Mouse (Mus musculus): Measurements from ENCODE around the gene Gm10160. TPM values are rescaled to one million over a fixed set of nuclear protein-coding genes. Genes with fewer than 3 reads are reported as not detected.

Gm10160 gene
- polyA plus RNA-seq, 1 experiment from 2014 or later, result not detected

- Histone ChIP-seq H3K4me2 (replicated peaks; ENCODE audit: low read depth) (no peak overlapping the region), H3K4me3 (ENCODE audit: low read depth, low read length) (no peak overlapping the region), H3K9me3 (ENCODE audit: control insufficient read depth) (no peaks in the 10 kb centered on the region), H3K9ac (ENCODE audit: low read depth, low read length) (no peak overlapping the region), H3K4me1 (replicated peaks; ENCODE audit: control insufficient read depth, insufficient read depth, low read length) (no peaks in the 10 kb centered on the region), H3K27ac (ENCODE audit: low read depth, low read length) (no peak overlapping the region), H3K36me3 (ENCODE audit: control insufficient read depth, insufficient read depth) (no peaks in the 10 kb centered on the region; the same call in 1 of the 2 replicates), H3K27me3 (replicated peaks; ENCODE audit: control insufficient read depth, insufficient read depth, low read length) (0 out of 2 replicates have a peak, but pooled peaks cover 5% of the 10 kb centered on the region)
- TF ChIP-seq CTCF (IDR thresholded peaks at IDR 0.05; ENCODE audit: low read depth), result no peak
- 82% methylated on average over 9 of the region's 9 CpGs for WGBS
- no peak for ATAC-seq
Measured at GRCm38 (mm10) chr7:81867231-81867930, 11.8 kb upstream of the Gm10160 start.

- H3K9me3 ChIP-seq (ENCODE audit: control insufficient read depth), result no peaks in the 10 kb centered on the region
- WGBS, result 94% methylated on average over 6 of the region's 6 CpGs
- H3K27me3 ChIP-seq (replicated peaks; ENCODE audit: control insufficient read depth, insufficient read depth, low read length), result 0 out of 2 replicates have a peak, but pooled peaks cover 5% of the 10 kb centered on the region
- H3K27ac ChIP-seq (ENCODE audit: low read depth, low read length), result no peak overlapping the region
- no peak overlapping the region for H3K4me2 ChIP-seq (replicated peaks; ENCODE audit: low read depth)
- no peak overlapping the region for H3K9ac ChIP-seq (ENCODE audit: low read depth, low read length)
- no peak for ATAC-seq
- no peaks in the 10 kb centered on the region; the same call in 1 of the 2 replicates for H3K36me3 ChIP-seq (ENCODE audit: control insufficient read depth, insufficient read depth)
- H3K4me1 ChIP-seq (replicated peaks; ENCODE audit: control insufficient read depth, insufficient read depth, low read length), result no peaks in the 10 kb centered on the region
- no peak for TF ChIP-seq CTCF (IDR thresholded peaks at IDR 0.05; ENCODE audit: low read depth)
- no peak overlapping the region for H3K4me3 ChIP-seq (ENCODE audit: low read depth, low read length)
Measured at GRCm38 (mm10) chr7:81865937-81866336, 10.3 kb upstream of the Gm10160 start.

GRCm38 (mm10) chr7:81864552-81864951 lies 9.0 kb upstream of the Gm10160 start:
- Histone ChIP-seq H3K4me3 (ENCODE audit: low read depth, low read length) (no peak overlapping the region), H3K4me2 (replicated peaks; ENCODE audit: low read depth) (no peak overlapping the region), H3K9me3 (ENCODE audit: control insufficient read depth) (no peaks in the 10 kb centered on the region), H3K9ac (ENCODE audit: low read depth, low read length) (no peak overlapping the region), H3K36me3 (ENCODE audit: control insufficient read depth, insufficient read depth) (no peaks in the 10 kb centered on the region), H3K4me1 (replicated peaks; ENCODE audit: control insufficient read depth, insufficient read depth, low read length) (no peaks in the 10 kb centered on the region), H3K27ac (ENCODE audit: low read depth, low read length) (no peak overlapping the region), H3K27me3 (replicated peaks; ENCODE audit: control insufficient read depth, insufficient read depth, low read length) (peaks cover 5% of the 10 kb centered on the region; the same call in 1 of the 2 replicates)
- ATAC-seq, result no peak
- TF ChIP-seq CTCF (IDR thresholded peaks at IDR 0.05; ENCODE audit: low read depth), result no peak
- 86% methylated on average over 6 of the region's 6 CpGs for WGBS

- TF ChIP-seq CTCF (IDR thresholded peaks at IDR 0.05; ENCODE audit: low read depth), result no peak
- Histone ChIP-seq H3K36me3 (ENCODE audit: control insufficient read depth, insufficient read depth) (no peaks in the 10 kb centered on the region), H3K27me3 (replicated peaks; ENCODE audit: control insufficient read depth, insufficient read depth, low read length) (peaks cover 15% of the 10 kb centered on the region), H3K4me3 (ENCODE audit: low read depth, low read length) (no peak overlapping the region), H3K9ac (ENCODE audit: low read depth, low read length) (no peak overlapping the region), H3K9me3 (ENCODE audit: control insufficient read depth) (no peaks in the 10 kb centered on the region), H3K4me1 (replicated peaks; ENCODE audit: control insufficient read depth, insufficient read depth, low read length) (no peaks in the 10 kb centered on the region), H3K4me2 (replicated peaks; ENCODE audit: low read depth) (0 out of 2 replicates have a peak overlapping the region, but pooled peaks have one; percentile 3), H3K27ac (ENCODE audit: low read depth, low read length) (no peak overlapping the region)
- WGBS, result 70% methylated on average over 24 of the region's 24 CpGs
- no peak for ATAC-seq
Measured at GRCm38 (mm10) chr7:81862587-81863583, 7.3 kb upstream of the Gm10160 start.

- Histone ChIP-seq H3K4me1 (replicated peaks; ENCODE audit: control insufficient read depth, insufficient read depth, low read length) (no peaks in the 10 kb centered on the region), H3K27me3 (replicated peaks; ENCODE audit: control insufficient read depth, insufficient read depth, low read length) (peaks cover 22% of the 10 kb centered on the region), H3K4me2 (replicated peaks; ENCODE audit: low read depth) (no peak overlapping the region), H3K9ac (ENCODE audit: low read depth, low read length) (no peak overlapping the region), H3K36me3 (ENCODE audit: control insufficient read depth, insufficient read depth) (no peaks in the 10 kb centered on the region), H3K4me3 (ENCODE audit: low read depth, low read length) (no peak overlapping the region), H3K9me3 (ENCODE audit: control insufficient read depth) (no peaks in the 10 kb centered on the region), H3K27ac (ENCODE audit: low read depth, low read length) (no peak overlapping the region)
- TF ChIP-seq CTCF (IDR thresholded peaks at IDR 0.05; ENCODE audit: low read depth), result no peak
- no peak for ATAC-seq
- 76% methylated on average over 4 of the region's 4 CpGs for WGBS
Measured at GRCm38 (mm10) chr7:81861921-81862320, 6.3 kb upstream of the Gm10160 start.

GRCm38 (mm10) chr7:81861461-81861860 lies 5.9 kb upstream of the Gm10160 start:
- no peak overlapping the region for H3K27ac ChIP-seq (ENCODE audit: low read depth, low read length)
- TF ChIP-seq CTCF (IDR thresholded peaks at IDR 0.05; ENCODE audit: low read depth), result no peak
- no peaks in the 10 kb centered on the region for H3K4me1 ChIP-seq (replicated peaks; ENCODE audit: control insufficient read depth, insufficient read depth, low read length)
- no peak overlapping the region for H3K4me2 ChIP-seq (replicated peaks; ENCODE audit: low read depth)
- no peak for ATAC-seq
- no peak overlapping the region for H3K4me3 ChIP-seq (ENCODE audit: low read depth, low read length)
- H3K36me3 ChIP-seq (ENCODE audit: control insufficient read depth, insufficient read depth), result no peaks in the 10 kb centered on the region
- H3K9me3 ChIP-seq (ENCODE audit: control insufficient read depth), result no peaks in the 10 kb centered on the region
- H3K27me3 ChIP-seq (replicated peaks; ENCODE audit: control insufficient read depth, insufficient read depth, low read length), result peaks cover 22% of the 10 kb centered on the region
- no peak overlapping the region for H3K9ac ChIP-seq (ENCODE audit: low read depth, low read length)
- WGBS, result 84% methylated on average over 2 of the region's 2 CpGs

Data from intestine, postnatal 0 days (tissue).